Mouse (Mus musculus): Measurements from ENCODE around the gene Rev3l.

DNA sequence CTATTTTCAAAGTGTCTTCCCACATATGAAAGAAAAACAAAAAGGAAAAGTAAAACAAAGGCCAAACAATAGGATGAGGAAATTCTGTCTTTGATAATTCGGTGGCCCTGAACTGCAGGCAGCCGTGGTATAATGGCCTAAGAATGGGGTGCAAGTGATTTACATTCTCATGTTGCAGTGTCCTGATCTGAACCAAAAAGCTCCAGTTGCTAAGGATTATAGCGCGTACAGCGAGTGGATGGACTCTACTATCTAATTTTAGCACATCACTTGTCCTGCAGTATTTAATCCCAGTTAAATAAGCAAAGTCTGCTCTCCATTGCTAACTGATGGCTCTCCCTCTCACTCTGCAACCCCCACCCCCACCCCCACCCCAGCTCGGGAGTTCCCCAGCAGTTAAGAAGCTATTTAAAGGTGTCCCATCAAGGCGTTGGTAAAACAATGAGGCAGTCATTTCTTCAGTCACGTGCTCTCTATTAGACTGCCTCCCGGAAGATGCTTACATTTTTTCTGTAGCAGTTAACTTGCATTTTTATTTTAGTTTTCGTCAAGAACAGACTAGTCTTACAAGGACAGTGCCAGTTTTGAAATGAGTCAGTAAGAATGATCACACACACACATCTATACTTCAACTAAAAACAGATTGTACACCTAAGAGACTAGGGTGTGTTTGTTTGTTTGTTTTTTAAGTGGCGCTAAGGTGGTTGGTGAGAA is 40.4 kb upstream of the Rev3l start:
- TF ChIP-seq EP300 (IDR thresholded peaks at IDR 0.05; ENCODE audit: low read depth) (no peak), CTCF (IDR thresholded peaks at IDR 0.05; ENCODE audit: low read depth) (no peak)
